Mouse (Mus musculus) C2C12 (cell line): ENCODE data around the gene Crispld2.

Source experiments
- CEBPB ChIP-seq: IDR thresholded peaks from one replicate; pipeline ENCODE4 v1.6.1; 2011; ENCODE audit warnings: low read depth, mild to moderate bottlenecking, control low read depth, moderate library complexity
- CTCF ChIP-seq: IDR thresholded peaks from one replicate; pipeline ENCODE4 v1.5.1; 2011; ENCODE audit not compliant: control insufficient read depth, insufficient read depth, insufficient read length
- FOSL1 ChIP-seq: IDR thresholded peaks from one replicate; pipeline ENCODE4 v1.8.0; 2011; ENCODE audit warnings: mild to moderate bottlenecking, low read length; ENCODE audit not compliant: poor library complexity, insufficient read depth, severe bottlenecking
- MAX ChIP-seq: IDR thresholded peaks from one replicate; pipeline ENCODE4 v1.6.1; 2011; ENCODE audit warnings: mild to moderate bottlenecking, control low read depth
- MYOD1 ChIP-seq: IDR thresholded peaks from one replicate; pipeline ENCODE4 v1.6.1; 2011; ENCODE audit warnings: low read depth; ENCODE audit not compliant: control insufficient read depth, insufficient read length
- MYOG ChIP-seq: IDR thresholded peaks from one replicate; pipeline ENCODE4 v1.6.1; 2011; ENCODE audit not compliant: control insufficient read depth, insufficient read length; ENCODE audit errors: extremely low read depth
- USF1 ChIP-seq: IDR thresholded peaks from one replicate; pipeline ENCODE4 v1.6.1; 2011; ENCODE audit warnings: low read depth, mild to moderate bottlenecking, control low read depth, moderate library complexity

- no peak for TF ChIP-seq MAX
- no peak for TF ChIP-seq CTCF
- no peak for TF ChIP-seq CEBPB
- no peak for TF ChIP-seq USF1
- TF ChIP-seq MYOG = no peak
- TF ChIP-seq MYOD1 = no peak
- no peak for TF ChIP-seq FOSL1
These were observed 5.0 kb downstream of the Crispld2 start for GRCm38 (mm10) chr8:119997266-119997665.
